Mouse (Mus musculus) adrenal gland, postnatal 4 days (tissue): Measurements from ENCODE around the gene Zfp715. TPM values are rescaled to one million over a fixed set of nuclear protein-coding genes. Genes with fewer than 3 reads are reported as not detected.
"Not testable (repeated sequence)": the region's sequence is repeated elsewhere in the genome, so short reads cannot be mapped to it uniquely, and the experiment has no call there.

Experiments used
- DNase-seq, 2 experiments: peaks; one replicate each; pipeline ENCODE4 v3.0.0; 2021 to 2022; ENCODE audit warnings: low spot score in 2 of 2, mixed read lengths in 2 of 2
- total RNA-seq, 2 experiments: library from RNA; stranded (reverse); gene quantifications; 2 replicates each; pipeline ENCODE4 v1.2.3; 2021

Gene Zfp715
- total RNA-seq, 2 experiments from 2014 or later, result 19.0 to 19.5 TPM

DNA sequence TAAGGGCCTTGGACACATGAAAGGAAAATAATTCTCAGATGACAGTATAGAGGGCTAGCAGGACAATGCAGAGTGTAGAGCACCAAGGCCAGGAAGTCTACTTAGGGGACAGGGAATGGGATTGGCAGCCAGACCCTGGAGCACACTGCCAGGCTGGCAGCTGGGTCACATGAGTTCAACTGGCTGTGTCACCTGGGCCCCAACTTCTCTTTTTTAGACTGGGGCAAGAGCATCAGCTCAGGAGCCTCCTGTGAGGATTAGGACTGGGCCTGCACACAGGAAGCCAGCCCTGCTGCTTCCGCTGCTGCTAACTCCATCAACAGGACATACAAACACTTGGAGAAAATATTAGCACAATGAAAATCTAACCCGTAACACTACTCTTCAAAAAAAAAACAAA lies 4.0 kb downstream of the Zfp715 start:
- no peak for DNase-seq

DNA sequence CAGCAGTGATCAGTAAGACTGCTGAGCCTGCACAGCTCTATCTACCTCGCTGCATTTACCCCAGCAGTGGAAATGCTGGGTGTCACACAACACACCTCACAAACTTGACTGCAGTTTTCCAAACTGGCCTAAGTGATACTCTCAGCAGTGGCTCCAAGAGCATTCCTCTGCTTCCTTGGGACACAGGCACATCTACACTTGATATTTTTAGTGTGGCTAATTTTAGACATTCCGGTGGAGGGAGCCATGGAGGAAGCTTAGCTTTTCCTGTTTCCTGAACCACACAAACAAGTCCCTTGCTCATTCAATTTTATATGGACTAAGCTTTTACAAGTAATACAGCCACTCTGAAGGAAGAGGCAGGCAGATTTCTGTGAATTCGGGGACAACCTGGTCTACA lies 7.9 kb downstream of the Zfp715 start:
- DNase-seq, result no peak

DNA sequence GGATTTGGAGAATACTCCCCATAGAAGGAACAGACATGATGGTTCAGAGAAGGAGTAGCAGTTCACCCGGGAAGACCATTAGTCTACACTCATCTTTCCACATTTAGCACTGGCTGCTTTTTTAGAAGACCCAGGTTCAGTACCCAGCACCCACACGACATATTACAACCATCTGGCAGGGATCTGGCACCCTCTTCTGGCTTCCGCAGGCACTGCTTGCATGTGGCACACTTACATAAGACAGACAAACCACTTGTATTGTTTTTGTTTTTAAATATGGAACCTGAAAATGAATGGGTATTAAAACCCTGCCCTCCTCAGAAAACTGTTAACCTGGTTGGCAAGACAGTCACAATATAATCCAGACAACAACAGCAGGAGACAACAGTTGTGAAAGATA lies 21.6 kb downstream of the Zfp715 start:
- DNase-seq, result no peak

DNA sequence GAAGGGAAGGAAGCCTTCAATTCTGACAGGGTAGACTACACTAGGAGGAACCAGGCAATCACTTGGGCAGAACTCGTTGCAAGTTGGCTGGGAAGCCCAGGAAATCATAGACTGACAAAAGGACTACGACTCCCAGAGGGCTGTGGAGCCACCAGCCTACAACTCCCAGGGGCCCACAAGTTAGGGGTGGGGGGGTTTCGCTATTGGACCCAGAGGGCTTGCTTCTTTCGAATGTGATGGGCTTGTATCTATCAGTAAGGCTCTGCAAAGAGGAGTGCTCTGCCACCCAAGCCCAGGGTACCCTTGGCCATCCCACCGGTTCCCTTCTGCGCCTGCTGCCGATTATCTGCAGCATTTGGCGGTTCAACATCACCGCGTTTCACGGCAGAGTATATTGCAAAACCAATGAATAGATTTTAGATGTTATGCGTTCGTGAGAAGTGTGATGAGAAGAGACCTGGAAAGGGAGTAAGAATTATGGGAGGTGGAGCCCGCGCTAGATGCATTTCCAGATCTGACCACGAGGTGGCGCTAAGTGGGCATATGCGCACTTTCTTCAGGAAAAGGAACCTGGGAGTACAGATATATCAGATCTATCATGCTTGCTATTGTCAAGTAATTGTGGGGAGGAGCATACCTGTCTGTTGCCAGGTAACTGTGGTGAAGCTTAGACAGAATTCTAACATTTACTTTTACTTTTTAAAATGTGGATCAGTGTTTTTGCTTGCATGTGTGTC lies 30.1 kb downstream of the Zfp715 start:
- peak; percentile 36 to 38 for DNase-seq

DNA sequence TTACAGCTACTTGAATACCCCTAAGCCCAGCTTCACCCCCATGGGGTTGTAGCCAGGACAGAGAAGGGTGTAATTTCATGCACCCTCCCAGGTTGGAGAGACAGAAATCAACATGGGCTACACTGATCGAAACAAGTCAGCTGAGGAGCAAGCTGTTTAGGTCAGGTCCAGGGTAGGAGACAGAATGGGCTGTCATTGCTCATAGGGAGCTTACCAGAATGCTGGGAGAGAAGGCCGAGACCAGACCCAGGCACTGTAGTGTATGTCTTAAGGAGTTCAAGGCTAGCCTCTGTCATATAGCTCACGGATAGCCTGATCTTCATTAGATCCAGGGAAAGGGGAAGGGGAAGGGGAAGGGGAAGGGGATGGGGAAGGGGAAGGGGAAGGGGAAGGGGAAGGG lies 30.6 kb downstream of the Zfp715 start:
- DNase-seq, result no peak

DNA sequence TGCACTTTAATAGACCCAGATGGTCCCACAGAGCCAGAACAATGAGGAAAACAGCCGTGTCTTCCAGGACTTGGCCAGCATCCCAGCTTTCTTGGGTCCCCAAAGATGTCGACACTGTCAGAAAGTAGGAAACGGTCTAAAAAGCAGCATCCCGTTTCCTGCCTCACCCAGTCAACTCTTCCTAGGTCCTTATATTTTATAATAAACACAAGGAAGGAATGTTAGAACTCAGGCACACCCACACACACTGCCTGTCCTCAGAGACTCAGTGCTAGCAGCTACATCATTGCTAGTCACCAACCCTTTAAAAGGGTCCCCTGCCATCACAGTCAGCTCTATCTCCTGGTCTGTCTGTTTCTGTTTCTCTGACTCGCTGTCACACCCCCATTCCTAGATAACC lies 35.7 kb downstream of the Zfp715 start:
- no peak for DNase-seq

DNA sequence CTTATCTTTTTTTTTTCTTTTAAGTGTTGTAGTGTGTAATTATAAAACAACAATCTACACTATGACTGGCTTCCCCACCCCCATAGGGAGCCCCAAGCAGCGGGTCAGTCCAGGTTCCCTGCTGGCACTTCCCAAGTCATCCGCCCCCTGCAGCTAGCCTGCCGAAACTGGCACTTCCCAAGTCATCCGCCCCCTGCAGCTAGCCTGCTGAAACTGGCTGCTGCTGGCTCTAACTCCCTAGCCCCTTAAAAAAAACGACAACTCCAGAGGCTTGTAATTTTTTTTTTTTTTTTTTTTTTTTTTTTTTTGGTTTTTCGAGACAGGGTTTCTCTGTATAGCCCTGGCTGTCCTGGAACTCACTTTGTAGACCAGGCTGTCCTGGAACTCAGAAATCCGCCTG lies 36.9 kb downstream of the Zfp715 start:
- not testable (repeated sequence) for DNase-seq

DNA sequence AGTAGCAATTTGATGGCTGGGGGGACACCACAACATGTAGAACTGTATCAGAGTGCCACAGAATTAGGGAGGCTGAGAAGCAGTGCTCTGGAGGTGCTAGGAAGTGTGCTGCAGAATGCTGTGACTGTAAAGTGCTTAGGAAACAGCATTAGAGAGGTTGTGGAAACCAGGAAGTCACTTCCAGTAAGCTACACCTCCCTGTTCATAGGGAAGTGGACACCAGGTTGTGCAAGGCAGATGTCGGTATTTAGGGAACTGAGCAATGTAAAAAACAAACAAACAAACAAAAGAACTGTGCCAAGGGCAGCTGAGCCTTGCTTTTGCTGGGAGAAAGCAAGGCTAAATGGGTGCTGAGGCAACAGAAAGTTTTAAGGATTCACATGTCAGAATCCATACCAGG lies 39.6 kb downstream of the Zfp715 start:
- DNase-seq, result no peak

DNA sequence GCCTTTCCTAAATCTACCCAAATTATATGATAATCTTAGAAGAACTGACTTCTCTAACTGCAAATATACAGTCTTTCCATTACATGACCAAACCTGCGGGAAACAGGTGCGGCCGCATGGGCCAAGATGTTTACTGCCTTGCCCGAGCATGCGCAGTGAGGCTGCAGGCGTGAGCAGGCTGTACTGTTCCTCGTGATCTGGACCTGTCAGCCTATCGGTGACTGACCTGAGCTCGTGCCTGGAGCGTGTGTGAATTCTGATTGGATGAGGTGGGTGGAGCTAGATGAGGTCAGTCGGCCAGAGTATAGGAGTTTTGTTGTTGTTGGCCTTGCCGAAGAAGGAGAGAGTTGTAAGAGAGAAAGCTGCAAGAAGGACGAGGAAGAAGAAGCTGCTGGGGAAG lies 45.7 kb downstream of the Zfp715 start:
- DNase-seq, result not testable (repeated sequence)

DNA sequence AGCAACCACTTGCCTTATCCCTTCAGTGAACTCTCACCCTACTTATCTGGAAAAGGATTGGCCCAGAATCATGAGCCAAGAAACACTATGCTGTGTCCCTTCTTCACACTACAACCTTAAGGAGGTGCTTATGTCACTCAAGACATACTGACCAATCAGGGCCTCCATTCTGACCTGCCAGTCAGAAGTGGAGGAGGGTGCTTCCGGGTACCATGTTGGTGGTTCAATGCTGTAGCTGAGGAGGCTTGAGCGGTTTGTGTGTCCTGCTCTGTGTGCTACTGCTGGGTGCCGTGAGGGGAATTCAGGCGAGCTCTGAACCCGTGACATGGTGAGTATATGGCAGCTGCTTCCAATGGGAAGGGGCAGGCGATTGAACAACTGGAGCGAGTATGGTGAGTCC lies 59.6 kb downstream of the Zfp715 start:
- no peak for DNase-seq

DNA sequence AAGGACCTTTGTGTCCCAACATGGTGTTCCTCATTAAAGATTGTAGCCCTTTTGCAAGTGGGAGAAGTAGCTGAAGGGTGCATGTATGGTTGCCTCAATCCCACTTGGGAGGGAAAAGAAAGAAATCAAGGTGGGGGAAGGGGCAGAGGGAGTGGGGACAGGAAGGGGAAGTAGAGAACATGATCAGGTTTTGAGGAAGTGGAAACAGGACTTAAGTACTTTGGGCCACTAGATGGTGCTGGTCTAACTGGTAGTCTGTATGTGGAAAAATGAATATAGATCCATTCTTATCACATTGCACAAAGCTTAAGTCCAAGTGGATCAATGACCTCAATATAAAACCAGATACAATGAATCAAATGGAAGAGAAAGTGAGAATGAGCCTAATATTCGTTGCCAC lies 62.4 kb downstream of the Zfp715 start:
- not testable (repeated sequence) for DNase-seq

Other genes starting within 250 kb of the Zfp715 start
- gene Zfp936, start 199.1 kb downstream of the Zfp715 start, total RNA-seq, result not detected
- gene Siglecf, start 38.0 kb upstream of the Zfp715 start, total RNA-seq, result under 1 TPM in 1 of 2 experiments, not detected in 1; 0.17 TPM
- under 1 TPM; 0.36 to 0.62 TPM for gene Siglecg, start 94.9 kb upstream of the Zfp715 start, total RNA-seq
- gene Lim2, start 114.4 kb upstream of the Zfp715 start, total RNA-seq, result not detected
- under 1 TPM in 1 of 2 experiments, not detected in 1; 0.68 TPM for gene Nkg7, start 123.8 kb upstream of the Zfp715 start, total RNA-seq
- gene Cldnd2, start 127.5 kb upstream of the Zfp715 start, total RNA-seq, result not detected
- 100 to 1,000 TPM; 378 to 458 TPM for gene Etfb, start 130.8 kb upstream of the Zfp715 start, total RNA-seq
- 1 to 10 TPM; 2.1 to 2.7 TPM for gene Gm45233, start 130.8 kb upstream of the Zfp715 start, total RNA-seq
- gene Vsig10l, start 149.9 kb upstream of the Zfp715 start, total RNA-seq, result 1 to 10 TPM; 7.0 to 7.2 TPM
- 1 to 10 TPM; 3.2 to 3.8 TPM for gene Iglon5, start 176.8 kb upstream of the Zfp715 start, total RNA-seq
- gene 4931406B18Rik, start 192.6 kb upstream of the Zfp715 start, total RNA-seq, result not detected
- gene Cd33, start 231.1 kb upstream of the Zfp715 start, total RNA-seq, result 1 to 10 TPM; 3.0 to 4.1 TPM
- gene Zfp658, start 249.0 kb upstream of the Zfp715 start, total RNA-seq, result 1 to 10 TPM; 3.4 TPM